Mouse (Mus musculus): ENCODE results near the gene Homer3. TPM values are rescaled to one million over a fixed set of nuclear protein-coding genes. Genes with fewer than 3 reads are reported as not detected.

Homer3 gene
- polyA plus RNA-seq, 1 experiment from 2014 or later = 13.8 TPM

GRCm38 (mm10) chr8:70323716-70324115 is 41.1 kb downstream of the Homer3 start:
- no peaks in the 10 kb centered on the region for H3K9me3 ChIP-seq (ENCODE audit: control insufficient read depth, low read length)
- 85% methylated on average over 3 of the region's 3 CpGs for WGBS
- H3K4me2 ChIP-seq (replicated peaks; ENCODE audit: low read depth) = no peak overlapping the region
- ATAC-seq (ENCODE audit: low FRiP score, low TSS enrichment) (no peak), DNase-seq (ENCODE audit: low spot score) (no peak)
- H3K4me1 ChIP-seq (replicated peaks; ENCODE audit: control insufficient read depth, insufficient read depth) = no peaks in the 10 kb centered on the region
- no peaks in the 10 kb centered on the region for H3K27me3 ChIP-seq (ENCODE audit: control insufficient read depth, insufficient read depth, low read length)
- no peaks in the 10 kb centered on the region; the same call in 1 of the 2 replicates for H3K36me3 ChIP-seq (ENCODE audit: control insufficient read depth, insufficient read depth, low read length)
- H3K4me3 ChIP-seq (ENCODE audit: low read depth, low read length) = no peak overlapping the region
- H3K9ac ChIP-seq (ENCODE audit: low read length) = no peak overlapping the region
- peak; percentile 32 for TF ChIP-seq CTCF (IDR thresholded peaks at IDR 0.05; ENCODE audit: low read depth)
- TF ChIP-seq EP300 (optimal IDR thresholded peaks at IDR 0.05) = no peak
- H3K27ac ChIP-seq (replicated peaks) = no peak overlapping the region

DNA sequence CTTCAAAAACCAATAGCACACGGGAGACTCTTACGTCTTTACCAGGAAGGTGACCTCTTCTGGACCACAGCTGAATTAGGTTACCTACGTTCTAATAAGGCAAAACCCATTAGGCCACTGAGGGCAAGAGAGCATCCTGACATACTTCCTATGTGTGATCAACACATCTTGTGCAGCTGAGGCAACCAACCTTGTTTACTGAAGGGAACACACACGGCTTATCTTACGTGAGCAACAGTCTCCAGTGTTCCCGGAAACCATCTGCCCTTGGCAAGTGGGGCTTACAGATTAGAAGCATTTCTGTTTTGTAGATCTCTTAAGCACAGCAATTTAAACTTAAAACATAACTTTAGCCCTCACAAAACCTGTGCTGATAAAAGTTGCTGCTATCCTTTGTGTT is 44.9 kb downstream of the Homer3 start:
- no peaks in the 10 kb centered on the region for H3K4me1 ChIP-seq (replicated peaks; ENCODE audit: control insufficient read depth, insufficient read depth)
- DNase-seq (ENCODE audit: low spot score) = no peak
- H3K27ac ChIP-seq (replicated peaks) = no peak overlapping the region
- no peaks in the 10 kb centered on the region for H3K27me3 ChIP-seq (ENCODE audit: control insufficient read depth, insufficient read depth, low read length)
- peaks cover 4% of the 10 kb centered on the region for H3K36me3 ChIP-seq (ENCODE audit: control insufficient read depth, insufficient read depth, low read length)
- H3K4me2 ChIP-seq (replicated peaks; ENCODE audit: low read depth) = no peak overlapping the region
- no peak for TF ChIP-seq EP300 (optimal IDR thresholded peaks at IDR 0.05)
- TF ChIP-seq CTCF (IDR thresholded peaks at IDR 0.05; ENCODE audit: low read depth) = no peak
- no peak for ATAC-seq (ENCODE audit: low FRiP score, low TSS enrichment)
- H3K9me3 ChIP-seq (ENCODE audit: control insufficient read depth, low read length) = no peaks in the 10 kb centered on the region
- no peak overlapping the region for H3K4me3 ChIP-seq (ENCODE audit: low read depth, low read length)
- no peak overlapping the region for H3K9ac ChIP-seq (ENCODE audit: low read length)
- 87% methylated on average over 6 of the region's 6 CpGs for WGBS

GRCm38 (mm10) chr8:70329124-70329834 is 46.7 kb downstream of the Homer3 start, which contains the start of gene Gdf1:
Gdf1 (plus strand) TSS chr8:70329817.
- 31% methylated on average over 14 of the region's 14 CpGs for WGBS
- Histone ChIP-seq H3K4me3 (ENCODE audit: low read depth, low read length) (no peak within 1 kb of the TSS), H3K27ac (replicated peaks) (no peak within 1 kb of the TSS), H3K27me3 (ENCODE audit: control insufficient read depth, insufficient read depth, low read length) (no peaks in the 10 kb centered on the region), H3K9me3 (ENCODE audit: control insufficient read depth, low read length) (no peaks in the 10 kb centered on the region), H3K9ac (ENCODE audit: low read length) (no peak within 1 kb of the TSS), H3K36me3 (ENCODE audit: control insufficient read depth, insufficient read depth, low read length) (peaks cover 20% of the 10 kb centered on the region), H3K4me1 (replicated peaks; ENCODE audit: control insufficient read depth, insufficient read depth) (no peaks in the 10 kb centered on the region), H3K4me2 (replicated peaks; ENCODE audit: low read depth) (no peak within 1 kb of the TSS)
- no peak for TF ChIP-seq EP300 (optimal IDR thresholded peaks at IDR 0.05)
- no peak for TF ChIP-seq CTCF (IDR thresholded peaks at IDR 0.05; ENCODE audit: low read depth)
- ATAC-seq (ENCODE audit: low FRiP score, low TSS enrichment) = no peak
- no peak for DNase-seq (ENCODE audit: low spot score)

DNA sequence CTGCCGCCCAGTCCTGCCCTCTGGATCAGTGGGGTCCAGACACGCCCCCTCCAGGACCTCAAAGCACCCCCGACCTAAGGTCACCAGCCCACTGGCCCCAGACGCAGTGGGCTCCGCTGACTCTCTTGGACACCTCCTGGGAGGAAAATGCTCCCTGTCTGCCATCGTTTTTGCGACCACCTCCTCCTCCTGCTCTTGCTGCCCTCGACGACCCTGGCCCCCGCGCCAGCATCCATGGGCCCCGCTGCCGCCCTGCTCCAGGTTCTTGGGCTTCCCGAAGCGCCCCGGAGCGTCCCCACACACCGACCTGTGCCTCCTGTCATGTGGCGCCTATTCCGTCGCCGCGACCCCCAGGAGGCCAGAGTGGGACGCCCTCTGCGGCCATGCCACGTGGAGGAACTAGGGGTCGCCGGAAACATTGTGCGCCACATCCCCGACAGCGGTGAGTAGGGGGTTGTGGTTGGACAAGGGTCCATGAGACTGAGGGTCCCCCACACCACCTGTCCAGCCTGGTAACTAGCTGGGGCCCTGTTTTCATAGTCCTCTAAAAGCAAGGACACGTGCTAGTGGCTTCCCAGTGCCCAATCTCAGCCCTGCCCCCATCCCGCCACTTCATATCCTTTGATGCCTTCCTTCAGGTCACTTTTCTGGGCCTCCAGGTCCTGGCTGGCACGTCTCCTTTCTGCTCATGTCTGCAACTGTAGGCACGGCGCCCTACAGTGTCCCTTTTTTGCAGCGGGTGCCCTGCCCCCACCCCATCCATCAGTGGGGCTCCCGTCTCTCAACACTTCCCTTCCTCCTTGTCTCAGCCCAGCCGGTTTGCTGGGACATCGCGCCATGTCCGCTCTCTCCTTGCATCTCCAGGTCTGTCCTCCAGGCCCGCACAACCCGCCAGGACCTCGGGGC is 47.5 kb downstream of the Homer3 start:
- WGBS = 22% methylated on average over 45 of the region's 45 CpGs
- DNase-seq (ENCODE audit: low spot score) = no peak
- no peak for TF ChIP-seq EP300 (optimal IDR thresholded peaks at IDR 0.05)
- no peak for TF ChIP-seq CTCF (IDR thresholded peaks at IDR 0.05; ENCODE audit: low read depth)
- Histone ChIP-seq H3K27me3 (ENCODE audit: control insufficient read depth, insufficient read depth, low read length) (no peaks in the 10 kb centered on the region), H3K4me3 (ENCODE audit: low read depth, low read length) (no peak overlapping the region), H3K4me1 (replicated peaks; ENCODE audit: control insufficient read depth, insufficient read depth) (no peaks in the 10 kb centered on the region), H3K9ac (ENCODE audit: low read length) (no peak overlapping the region), H3K36me3 (ENCODE audit: control insufficient read depth, insufficient read depth, low read length) (peaks cover 23% of the 10 kb centered on the region), H3K9me3 (ENCODE audit: control insufficient read depth, low read length) (no peaks in the 10 kb centered on the region), H3K4me2 (replicated peaks; ENCODE audit: low read depth) (no peak overlapping the region), H3K27ac (replicated peaks) (no peak overlapping the region)
- ATAC-seq (ENCODE audit: low FRiP score, low TSS enrichment) = peak; percentile 11; the same call in 1 of the 2 replicates

GRCm38 (mm10) chr8:70330741-70331364 is 48.2 kb downstream of the Homer3 start:
- peak; percentile 62 for TF ChIP-seq CTCF (IDR thresholded peaks at IDR 0.05; ENCODE audit: low read depth)
- no peak for TF ChIP-seq EP300 (optimal IDR thresholded peaks at IDR 0.05)
- H3K9ac ChIP-seq (ENCODE audit: low read length) = no peak overlapping the region

More at GRCm38 (mm10) chr8:70330741-70331364, 48.2 kb downstream of the Homer3 start:
- peak; percentile 64 for ATAC-seq (ENCODE audit: low FRiP score, low TSS enrichment)
- peaks cover 30% of the 10 kb centered on the region for H3K36me3 ChIP-seq (ENCODE audit: control insufficient read depth, insufficient read depth, low read length)
- no peak overlapping the region for H3K27ac ChIP-seq (replicated peaks)
- no peaks in the 10 kb centered on the region for H3K4me1 ChIP-seq (replicated peaks; ENCODE audit: control insufficient read depth, insufficient read depth)
- no peak overlapping the region for H3K4me2 ChIP-seq (replicated peaks; ENCODE audit: low read depth)
- WGBS = 50% methylated on average over 53 of the region's 53 CpGs
- H3K27me3 ChIP-seq (ENCODE audit: control insufficient read depth, insufficient read depth, low read length) = no peaks in the 10 kb centered on the region
- H3K4me3 ChIP-seq (ENCODE audit: low read depth, low read length) = no peak overlapping the region
- peak; percentile 65 for DNase-seq (ENCODE audit: low spot score)
- H3K9me3 ChIP-seq (ENCODE audit: control insufficient read depth, low read length) = no peaks in the 10 kb centered on the region

All from stomach, postnatal 0 days (tissue).